Mouse (Mus musculus) adrenal gland, postnatal 25 days (tissue): ENCODE results near the gene Serinc3. TPM values are rescaled to one million over a fixed set of nuclear protein-coding genes. Genes with fewer than 3 reads are reported as not detected.
"Not testable (repeated sequence)": the region's sequence is repeated elsewhere in the genome, so short reads cannot be mapped to it uniquely, and the experiment has no call there.

Experiments
- DNase-seq: peaks from one replicate; pipeline ENCODE4 v3.0.0; 2021; ENCODE audit warnings: mixed read lengths
- total RNA-seq: library from RNA; stranded (reverse); gene quantifications from 2 replicates; pipeline ENCODE4 v1.2.3, GENCODE M21; 2021

The Serinc3 gene
- total RNA-seq, 1 experiment from 2014 or later: 571 TPM

DNA sequence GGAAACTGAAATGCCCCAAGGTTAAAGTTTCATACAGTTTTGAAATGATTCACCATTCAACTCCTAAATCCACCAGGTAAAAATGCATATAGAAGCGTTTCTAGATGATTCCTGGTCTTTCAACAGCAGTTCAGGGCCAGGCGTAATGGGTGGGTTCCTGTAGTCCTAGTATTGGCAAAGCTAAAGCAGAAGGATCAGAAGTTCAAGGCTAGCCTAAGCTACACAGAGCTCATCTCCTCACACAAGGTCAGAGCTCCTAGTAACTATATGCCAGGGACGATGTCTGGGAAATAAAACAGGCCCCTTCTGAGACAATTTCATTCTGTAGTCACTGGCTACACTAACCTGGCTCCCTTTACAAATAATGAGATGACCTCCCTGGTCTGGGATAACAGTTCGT, 13.7 kb downstream of the Serinc3 start:
- DNase-seq: no peak

DNA sequence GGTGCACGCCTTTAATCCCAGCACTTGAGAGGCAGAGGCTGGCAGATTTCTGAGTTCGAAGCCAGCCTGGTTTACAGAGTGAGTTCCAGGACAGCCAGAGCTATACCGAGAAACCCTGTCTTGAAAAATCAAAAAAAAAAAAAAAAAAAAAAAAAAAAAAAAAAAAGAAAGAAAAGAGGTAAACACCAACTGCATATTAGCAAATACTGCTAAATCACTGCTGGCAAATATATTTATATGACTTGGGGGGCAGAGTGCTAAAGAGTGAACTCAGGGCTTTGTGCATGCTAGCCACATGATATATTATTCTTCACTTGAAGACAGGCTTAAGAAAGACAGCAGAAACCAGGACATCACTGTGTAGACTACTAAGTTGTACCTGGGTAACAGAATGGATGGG, 23.5 kb downstream of the Serinc3 start:
- DNase-seq: not testable (repeated sequence)

DNA sequence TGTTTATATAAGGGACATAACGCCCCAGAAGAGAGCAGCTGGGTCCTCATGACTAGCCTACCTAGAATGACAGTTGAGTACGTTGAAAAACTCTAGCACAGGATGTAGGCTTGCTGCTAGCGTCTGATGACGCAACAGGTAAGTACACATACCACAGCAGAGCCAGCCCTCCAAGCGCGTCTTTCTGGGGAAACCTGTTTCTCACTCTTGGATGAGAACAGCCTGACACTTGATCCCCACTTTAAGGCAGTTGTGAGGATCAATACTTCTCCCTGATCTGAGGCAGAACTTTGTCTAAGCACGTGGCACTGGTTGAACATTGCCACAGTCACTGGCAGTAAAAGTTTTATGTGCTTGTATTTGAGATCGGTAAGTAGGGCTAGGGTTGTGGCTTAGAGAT, 24.5 kb downstream of the Serinc3 start:
- no peak for DNase-seq

DNA sequence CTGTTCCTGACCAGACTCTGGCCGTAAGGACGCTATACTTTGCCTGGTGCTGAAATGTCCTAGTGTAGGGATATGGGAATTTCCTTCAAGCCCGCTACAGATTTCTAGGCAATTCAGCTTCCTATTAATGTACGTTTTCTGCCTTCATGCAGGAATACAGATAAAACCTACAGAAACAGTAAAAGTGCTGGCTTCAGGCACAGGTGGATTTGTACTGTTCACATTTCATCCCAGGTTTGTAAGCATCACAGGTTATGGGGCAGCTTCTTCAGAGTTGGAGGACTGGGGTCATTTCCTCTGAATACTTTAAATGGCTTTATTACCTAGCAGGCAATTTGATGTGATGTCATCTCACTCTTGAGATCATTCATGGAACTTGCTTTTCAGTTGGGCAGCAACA, 27.1 kb downstream of the Serinc3 start:
- no peak for DNase-seq

DNA sequence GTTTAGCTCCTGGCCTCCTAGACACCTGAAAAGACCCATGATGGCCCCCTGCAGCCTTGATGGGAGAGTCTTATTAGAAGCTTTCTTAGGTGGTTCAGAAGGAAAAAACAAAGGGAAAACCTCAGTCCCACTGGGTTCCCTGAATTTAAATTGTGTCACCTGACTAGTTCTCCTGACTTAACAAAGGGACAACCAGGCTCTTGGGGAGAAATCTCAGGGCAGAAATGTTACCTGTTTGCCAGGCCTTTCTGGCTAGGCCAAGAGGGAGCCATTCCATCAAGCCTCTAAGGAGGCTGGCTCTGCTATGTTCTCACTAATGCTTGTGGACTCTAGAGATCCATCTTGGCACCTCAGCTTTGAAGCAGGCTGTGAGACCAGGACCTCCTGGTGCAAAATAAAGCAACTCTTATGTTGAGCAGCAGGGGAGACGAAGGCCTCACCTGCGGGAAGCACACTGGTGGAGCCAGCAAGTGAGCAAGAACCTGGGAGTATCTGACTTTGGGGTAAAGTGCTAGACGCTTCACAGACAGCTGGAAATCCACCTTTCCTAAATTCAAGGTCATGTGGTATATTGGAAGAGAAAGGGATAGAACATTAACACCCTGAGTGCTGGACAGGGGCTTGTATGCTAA, 27.6 kb downstream of the Serinc3 start:
- DNase-seq: no peak

DNA sequence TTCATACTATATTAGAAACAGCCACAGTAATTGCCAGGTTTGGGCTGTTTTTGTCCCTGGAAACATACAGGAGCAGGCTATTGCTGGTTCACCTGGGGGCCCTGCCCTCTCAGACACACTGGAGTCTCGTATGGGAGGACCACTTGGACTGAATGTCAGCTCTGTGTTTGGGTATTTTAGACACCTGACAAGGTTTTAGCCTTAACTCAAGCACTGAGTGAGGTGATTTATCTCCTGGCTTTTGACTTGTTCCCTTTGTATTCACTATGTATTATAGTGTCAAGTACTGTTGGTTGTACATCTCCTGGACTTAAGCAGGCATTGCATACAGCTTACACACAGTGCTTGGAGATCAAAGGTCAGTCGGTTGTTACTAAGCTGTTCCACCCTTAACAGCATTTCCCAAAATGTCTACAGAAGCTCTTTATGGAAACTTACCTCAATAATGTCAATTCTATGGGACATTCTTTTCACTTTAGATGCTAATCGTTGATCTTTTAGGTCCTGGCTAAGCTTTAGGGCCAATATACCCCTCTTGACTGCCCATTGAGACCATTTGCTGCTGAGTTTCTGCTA, 28.2 kb downstream of the Serinc3 start:
- DNase-seq: no peak

DNA sequence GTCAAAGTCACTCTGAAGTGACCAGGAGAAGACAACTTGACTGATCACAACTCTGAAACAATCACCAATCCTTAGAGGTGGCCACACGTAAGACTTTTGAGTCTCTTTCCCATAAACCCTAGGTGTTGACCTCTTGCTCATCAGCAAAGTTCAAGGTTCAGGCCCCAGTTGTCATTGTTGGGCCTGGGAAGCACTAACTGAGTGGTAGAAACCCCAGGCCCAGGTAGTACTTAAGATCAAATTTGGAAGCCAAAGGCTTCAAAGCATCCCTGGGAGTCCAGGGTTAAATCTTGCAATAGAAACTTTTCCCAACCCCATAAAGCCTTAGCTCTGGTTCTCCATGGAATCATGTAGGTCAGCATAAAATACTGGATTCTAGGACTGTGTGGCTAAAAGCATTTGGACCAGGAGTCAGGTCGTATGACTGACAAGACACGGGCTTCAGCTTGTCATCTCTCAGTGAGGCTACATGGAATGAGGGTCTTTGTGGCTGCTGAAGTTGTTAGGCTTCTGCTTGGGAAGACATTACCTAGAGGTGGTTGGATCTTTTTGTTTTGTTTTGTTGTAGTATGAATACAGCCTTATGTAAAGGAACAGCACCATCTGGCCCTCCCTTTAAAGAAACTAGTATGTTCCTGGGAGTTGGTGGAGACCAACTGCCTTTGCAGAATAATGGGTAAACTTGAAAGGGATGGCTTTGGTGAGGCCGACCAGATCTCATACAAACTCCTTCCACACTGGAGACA, 28.9 kb downstream of the Serinc3 start:
- no peak for DNase-seq

DNA sequence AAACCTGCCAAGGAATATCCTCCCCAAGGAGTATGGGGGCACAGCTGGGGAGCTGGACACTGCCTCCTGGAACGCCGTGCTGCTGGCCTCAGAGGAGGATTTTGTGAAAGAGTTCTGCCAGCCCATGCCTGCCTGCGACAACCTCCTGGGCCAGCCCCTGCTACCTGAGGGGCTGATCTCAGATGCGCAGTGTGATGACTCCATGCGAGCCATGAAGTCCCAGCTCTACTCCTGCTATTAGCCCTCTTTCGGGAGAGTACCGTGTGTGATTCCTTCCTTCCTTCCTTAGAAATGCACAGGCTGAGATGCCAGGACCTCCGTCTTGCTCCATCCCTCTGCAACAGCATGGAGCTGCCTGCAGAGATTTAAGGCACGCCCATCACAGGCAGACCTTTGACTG, 29.5 kb downstream of the Serinc3 start:
- DNase-seq: no peak

DNA sequence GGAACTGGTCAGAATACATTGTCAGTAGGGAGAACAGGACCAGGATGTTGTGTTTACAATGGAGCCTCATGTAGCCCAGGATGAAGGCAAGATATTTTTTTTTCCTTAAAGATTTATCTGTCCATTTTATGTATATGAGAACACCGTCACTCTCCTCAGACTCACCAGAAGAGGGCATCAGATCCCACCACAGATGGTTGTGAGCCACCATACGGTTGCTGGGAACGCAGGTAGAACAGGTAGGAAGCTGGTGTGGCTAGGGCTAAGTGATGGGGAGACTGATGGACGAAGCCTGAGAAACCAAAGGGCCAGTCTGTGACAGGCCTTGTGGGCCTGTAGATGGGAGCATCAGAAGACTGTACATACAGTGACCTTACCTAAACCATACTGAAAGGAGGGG, 30.9 kb downstream of the Serinc3 start:
- DNase-seq: no peak

DNA sequence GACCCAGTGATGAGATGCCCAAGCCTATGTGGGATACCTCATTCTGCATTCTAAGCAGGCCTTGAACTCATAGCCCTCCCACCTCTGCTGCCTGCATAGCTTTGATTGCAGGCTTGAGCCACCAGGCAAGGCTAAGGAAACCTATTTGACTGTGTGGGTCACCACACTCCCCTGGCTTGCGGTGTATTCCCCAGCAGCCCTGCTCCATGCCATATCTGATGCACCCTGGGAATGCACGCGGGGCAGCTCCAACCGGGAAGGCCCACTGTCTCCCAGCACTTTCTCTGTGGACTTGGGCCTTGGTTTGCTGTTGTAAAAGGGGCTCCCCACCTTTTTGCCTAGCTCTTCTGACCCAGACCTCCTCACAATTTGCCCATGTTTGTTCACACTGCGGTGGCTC, 31.7 kb downstream of the Serinc3 start:
- DNase-seq: no peak

DNA sequence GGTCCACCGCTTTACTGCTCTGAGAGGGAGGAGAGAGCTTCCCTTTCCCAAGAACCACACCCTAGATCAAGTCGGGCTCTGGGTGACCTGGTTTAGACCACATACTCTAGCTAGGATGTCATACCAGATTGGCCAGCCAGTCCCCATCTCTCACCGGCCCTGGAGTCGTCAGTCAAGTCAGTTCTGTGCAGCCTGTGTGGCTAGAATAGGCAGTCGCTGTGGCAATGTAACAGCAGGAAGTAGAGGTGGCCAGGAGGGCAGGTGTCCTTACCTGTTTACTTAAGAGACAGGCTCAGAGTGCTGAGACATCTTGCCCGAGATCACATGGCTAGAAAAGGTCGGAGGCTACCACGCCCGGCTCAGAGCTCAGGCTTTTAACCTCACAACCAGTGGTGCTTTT, 33.8 kb downstream of the Serinc3 start:
- DNase-seq: no peak

DNA sequence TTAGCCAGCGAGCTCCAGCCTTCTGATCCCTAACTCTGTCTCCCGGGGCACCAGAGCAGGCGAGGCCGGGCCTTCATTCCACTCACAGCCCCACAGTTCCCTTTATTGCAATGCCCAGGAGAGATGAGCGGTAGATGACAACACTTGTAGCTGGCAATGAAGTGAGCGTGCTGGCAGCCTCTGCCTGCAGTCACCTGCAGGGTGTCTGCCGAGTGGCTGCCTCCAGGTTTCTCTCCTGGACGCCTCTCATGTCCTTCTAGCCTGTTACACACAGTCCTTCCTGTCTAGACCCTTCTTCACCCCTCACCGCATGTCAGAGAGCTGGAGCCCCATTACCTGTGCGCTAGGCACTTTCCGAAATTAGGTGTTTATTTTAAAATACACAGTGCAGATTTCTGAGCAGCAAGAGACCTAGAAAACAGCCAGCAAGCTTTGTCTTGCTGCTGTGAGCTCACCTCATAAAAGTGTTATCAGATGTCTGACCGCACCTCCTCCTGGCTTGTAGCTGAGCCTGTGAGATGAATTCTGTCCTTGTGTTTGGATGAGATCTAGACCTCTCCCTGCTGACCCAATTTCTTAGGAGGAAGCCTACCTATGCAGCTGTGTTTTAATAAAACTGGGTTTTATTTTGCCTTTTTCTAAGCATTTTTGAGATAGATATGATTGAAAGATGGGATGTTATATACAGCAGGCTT, 35.5 kb downstream of the Serinc3 start:
- no peak for DNase-seq

DNA sequence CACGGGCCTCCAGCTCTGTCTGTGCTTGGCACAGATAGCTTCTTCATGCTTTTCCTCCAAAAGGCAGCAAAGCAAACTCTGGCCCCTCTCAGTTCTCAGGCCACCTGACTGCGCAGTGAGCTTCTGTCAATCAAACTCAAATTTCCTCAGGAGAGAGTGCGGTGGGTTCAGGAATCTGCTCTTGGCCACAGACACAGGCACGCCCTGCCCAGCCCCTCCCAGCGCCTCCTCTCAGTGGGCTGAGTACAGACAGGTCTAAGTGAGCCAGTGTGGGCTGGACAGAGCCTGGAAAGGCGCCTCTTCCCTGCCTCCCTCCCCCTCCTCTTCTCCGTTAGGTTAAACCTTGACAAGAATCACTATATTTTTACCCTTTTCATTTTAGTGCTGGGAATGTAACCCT, 36.9 kb downstream of the Serinc3 start:
- no peak for DNase-seq

DNA sequence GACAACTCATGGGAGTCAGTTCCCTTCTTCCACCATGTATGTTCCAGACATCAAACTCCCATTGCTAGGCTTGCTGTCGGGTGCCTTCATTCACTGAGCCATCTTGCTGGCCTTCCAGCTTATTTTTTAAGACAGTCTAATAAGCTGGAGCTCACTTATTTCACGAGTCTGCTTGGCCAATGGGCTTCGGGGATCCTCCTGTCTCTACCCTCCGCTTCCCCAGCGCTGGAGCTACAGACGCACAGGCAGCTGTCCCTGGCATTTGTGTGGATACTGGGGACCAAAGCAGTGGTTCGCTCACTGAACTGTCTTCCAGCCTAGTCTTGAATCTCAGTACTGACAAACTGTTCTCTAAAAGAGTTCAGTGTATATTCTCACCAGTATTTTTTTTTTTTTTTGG, 38.8 kb downstream of the Serinc3 start:
- no peak for DNase-seq

DNA sequence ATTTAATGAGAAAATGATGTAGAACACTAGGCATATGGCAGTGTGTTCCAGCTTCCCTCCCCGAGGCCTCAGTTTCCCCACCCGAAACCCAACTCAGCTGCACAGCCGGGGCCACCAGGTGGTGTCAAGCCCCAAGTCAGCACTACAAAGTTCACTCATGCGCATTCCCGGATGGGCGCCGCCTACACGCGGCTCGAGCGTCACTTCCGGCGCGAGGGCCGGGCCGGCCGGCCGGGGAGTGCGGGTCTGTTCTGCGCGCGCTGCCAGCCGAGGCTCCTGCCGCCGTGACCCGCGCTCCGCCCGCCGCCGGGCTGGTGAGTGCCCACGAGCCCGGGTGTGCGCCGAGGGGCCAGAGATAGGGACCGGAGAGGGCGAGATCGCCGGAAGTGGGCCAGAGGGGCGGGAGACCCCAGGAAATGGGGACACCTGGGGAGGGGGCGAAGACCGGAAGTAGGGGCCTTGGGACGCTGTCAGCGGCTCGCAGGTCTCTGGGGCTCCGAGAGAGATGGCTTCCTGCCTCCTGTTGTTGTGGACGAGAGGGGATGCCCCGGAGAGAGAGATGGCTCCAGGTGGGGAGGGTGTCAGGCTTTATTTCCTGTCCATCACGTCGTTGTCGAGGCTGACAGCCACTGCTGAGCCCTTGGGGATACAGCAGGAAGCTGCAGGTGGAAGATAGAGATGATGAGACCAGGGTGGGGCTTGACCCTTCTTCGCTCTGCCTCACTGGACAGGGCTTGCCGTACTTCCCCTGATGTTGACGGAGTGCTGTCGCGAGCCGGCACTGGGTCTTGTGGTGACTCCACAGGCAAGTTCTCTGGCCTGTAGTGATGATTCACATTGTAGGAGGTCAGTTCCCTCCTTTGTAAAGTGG, 42.6 kb downstream of the Serinc3 start, which contains the start of gene Ttpal:
Gene Ttpal (plus strand): TSS at position 214 of the 871 bp plus-strand sequence.
- peak; percentile 87 for DNase-seq

DNA sequence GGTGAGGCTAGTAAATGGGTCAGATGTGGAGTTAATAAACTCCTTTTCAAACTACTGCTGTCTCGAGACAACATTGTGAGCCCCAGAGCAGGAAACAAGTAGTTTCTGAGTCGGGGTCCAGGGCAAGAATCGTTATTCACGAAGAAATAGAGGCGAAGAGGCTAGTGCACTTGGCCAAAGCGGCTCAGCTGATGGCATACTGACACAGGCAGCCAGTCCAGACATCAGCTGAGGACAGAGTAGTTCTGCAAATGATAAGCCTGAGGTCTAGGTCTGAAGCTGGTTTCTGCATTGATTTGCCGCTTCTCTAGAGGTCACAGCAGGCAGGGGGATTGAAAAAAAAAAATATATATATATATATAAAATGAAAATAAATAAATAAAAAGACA, 43.2 kb downstream of the Serinc3 start:
- no peak for DNase-seq

DNA sequence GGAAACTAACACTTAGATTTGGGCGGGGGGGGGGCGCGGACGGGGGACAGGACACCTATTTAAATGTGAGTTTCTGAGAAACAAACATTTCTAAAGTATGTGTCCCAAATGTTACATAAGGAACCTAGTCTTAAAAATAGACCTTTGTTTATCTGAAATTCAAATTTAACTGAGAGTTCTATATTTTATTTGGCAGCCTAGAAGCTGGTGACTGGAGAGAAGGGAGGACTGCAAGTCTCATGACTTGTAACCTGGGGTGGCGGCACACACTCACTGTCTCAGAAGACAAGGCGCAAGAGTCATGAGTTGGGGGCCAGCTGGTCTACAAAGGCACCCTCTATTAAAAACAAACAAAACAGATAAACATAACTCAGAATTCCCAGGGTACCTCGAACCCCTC, 43.9 kb downstream of the Serinc3 start:
- no peak for DNase-seq

DNA sequence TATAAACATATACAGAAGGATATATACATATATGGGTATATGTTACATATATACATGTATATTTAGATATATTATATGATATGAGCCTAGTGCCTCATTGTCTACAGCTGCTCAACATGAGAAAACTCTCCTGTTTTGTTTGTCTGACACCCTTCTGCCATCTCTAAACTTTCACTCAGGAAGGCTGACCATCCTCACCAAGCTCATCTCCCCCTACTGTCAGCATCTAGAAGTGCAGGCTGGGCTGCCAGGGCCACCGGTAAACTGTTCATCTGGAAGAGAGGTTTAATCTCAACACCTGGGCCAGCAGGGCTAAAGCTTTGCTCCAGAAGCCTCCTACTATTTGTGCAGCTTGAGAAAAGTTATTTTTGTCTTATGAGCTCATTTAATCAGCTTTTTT, 45.7 kb downstream of the Serinc3 start:
- peak; percentile 72 for DNase-seq

DNA sequence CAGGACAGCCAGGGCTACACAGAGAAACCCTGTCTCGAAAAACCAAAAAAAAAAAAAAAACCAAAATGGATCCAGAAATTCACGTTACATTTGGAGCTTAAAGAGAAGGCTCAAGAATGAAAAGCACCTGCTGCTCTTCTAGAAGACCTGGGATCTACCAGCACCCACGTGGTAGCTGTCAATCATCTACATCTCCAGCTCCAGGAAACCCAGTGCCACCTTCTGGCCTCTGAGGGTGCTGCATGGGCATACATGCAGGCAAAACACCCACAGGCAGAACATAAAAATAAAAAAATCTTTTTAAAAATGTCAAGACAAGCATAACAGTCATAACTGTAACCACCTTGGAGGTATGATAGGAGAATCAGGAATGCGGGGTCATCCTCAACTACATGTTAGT, 47.3 kb downstream of the Serinc3 start:
- DNase-seq: peak; percentile 49

DNA sequence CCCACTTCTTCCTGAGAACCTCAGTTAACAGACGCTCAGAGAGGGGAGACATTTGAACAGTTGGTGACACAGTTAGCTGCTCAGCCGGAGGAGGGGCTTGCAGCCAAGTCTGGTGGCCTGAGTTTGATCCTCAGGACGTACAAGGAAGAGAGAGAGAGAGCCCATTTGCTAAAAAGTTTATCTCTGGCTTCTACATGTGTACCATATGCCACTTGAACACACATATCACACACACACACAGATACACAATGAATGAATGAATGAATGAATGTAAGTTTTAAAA, 48.1 kb downstream of the Serinc3 start:
- no peak for DNase-seq

DNA sequence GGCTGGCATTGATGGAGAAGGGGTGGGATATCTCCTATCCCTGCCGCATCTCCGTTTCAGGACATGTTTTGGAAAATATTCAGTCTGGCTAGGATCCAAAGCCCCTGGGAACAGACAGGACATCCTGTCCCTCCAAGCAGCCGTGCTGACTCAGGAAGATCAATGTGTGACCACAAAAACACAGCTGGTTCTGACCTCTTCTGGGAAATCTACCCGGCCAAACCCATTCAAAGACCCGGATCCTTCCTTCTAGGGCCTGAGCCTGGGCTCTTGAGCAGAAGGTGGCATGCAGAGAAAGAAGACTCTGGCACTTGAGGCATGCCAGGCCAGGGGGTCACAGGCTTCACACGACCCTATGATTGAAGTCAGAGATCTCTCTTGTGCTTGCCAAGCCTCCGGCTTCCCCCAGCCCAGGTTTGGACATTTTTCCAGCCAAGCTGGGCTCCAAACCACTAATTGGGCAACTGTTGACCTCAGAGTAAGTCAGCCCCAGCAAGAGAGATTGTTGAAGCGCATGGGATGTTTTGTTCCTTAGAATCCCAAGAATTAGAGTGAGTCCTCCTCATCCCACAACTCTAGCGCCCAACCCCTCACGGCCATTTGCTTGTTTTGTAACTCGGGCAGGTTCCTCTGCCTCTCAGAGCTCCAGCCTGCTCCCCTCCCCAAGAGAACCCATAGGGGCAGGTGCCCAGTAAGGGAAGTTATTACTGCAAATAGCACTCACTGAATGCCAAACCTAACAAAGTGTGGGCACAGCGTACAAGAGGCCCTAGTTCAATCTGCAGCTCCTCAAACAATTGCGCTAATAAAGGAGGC, 48.7 kb downstream of the Serinc3 start:
- no peak for DNase-seq

DNA sequence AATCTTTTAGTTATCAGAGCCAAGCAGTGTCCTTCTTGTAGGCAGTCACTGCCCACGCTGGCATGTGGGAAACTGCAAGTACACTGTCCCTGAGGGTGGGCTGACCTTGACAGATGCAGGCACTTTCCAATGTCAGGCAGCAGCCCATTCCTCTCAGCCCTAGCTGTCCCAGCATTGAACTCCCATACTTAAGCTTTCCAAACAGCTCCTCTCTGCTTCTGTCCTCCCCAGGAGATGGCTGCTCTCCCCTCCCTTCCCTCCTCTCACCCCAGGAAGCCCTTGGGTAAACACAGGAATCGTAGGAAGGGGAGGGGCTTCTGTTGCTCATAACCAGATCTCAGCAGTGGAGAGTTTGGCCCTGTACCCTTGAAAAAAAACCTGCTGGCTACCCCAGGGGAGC, 49.8 kb downstream of the Serinc3 start:
- peak; percentile 28 for DNase-seq
